Mouse (Mus musculus): ENCODE results near the gene Wdr82. TPM values are rescaled to one million over a fixed set of nuclear protein-coding genes. Genes with fewer than 3 reads are reported as not detected.
A peak's percentile ranks its signal among the peaks of the same experiment; 100 is the strongest.

Wdr82 gene
- total RNA-seq (2015; ENCODE audit: low replicate concordance) (18.0 and 26.0 TPM in 2 replicates), total RNA-seq (2017; ENCODE audit: low replicate concordance) (25.9 and 31.7 TPM in 2 replicates)

- ATAC-seq (replicated peaks; ENCODE audit: low FRiP score, poor library complexity, severe bottlenecking), result peak; percentile 88
These were observed at the start of gene Wdr82 for GRCm38 (mm10) chr9:106170556-106171345. Gene Wdr82, plus strand, starts transcription at chr9:106170928.

GRCm38 (mm10) chr9:106123599-106123998, 47.1 kb upstream of the Wdr82 start:
- no peak for ATAC-seq (replicated peaks; ENCODE audit: low FRiP score, poor library complexity, severe bottlenecking)

GRCm38 (mm10) chr9:106126786-106127251, 43.9 kb upstream of the Wdr82 start:
- no peak for ATAC-seq (replicated peaks; ENCODE audit: low FRiP score, poor library complexity, severe bottlenecking)

GRCm38 (mm10) chr9:106129072-106129471, 41.7 kb upstream of the Wdr82 start:
- ATAC-seq (replicated peaks; ENCODE audit: low FRiP score, poor library complexity, severe bottlenecking), result no peak

DNA sequence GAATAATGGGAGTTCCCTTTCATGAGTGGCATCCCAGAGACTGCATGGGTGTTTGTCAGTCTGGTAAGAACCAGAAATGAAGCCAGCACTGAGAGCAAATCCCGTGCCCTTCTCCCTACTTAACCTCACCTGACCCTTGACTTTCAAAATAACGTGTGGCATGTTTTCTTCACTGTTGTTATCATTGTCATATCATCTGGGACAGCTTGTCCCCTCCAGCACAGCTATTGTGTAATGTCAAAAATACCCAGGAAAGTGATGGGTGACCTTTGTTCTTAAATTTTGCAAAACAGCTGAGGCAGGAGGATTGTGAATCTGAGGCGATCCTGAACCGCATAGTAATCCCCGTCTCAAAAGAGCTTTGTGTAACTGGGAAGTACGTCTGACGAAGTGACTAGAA, 40.5 kb upstream of the Wdr82 start:
- ATAC-seq (replicated peaks; ENCODE audit: low FRiP score, poor library complexity, severe bottlenecking), result no peak

DNA sequence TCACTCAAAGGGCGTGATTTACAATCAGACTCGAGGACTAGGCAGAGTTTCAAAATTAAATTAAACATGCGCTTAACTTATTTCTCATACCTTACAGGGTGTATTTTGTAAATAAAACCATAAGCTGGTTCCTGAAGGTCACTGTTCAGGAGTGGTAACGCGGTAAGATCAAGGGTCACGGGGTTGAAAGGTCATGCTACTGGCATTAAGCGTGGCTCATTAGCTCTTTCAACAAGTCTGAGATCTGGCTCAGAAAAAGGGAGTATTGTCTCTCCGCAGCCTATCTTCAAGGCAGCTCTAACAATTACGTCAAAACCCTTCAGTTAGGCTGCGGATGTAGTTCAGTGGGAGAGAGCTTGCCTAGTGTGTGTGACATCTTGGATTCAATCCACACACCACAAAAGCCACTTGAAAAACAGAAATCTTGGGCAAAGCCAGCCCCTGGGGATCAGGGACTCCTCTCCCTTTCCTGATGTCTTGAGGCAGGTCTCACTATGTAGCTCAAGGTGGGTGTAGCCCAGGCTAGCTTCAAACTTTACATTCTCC, 33.0 kb upstream of the Wdr82 start:
- ATAC-seq (replicated peaks; ENCODE audit: low FRiP score, poor library complexity, severe bottlenecking), result no peak

- no peak for ATAC-seq (replicated peaks; ENCODE audit: low FRiP score, poor library complexity, severe bottlenecking)
These were observed 31.0 kb upstream of the Wdr82 start for GRCm38 (mm10) chr9:106139763-106140162.

DNA sequence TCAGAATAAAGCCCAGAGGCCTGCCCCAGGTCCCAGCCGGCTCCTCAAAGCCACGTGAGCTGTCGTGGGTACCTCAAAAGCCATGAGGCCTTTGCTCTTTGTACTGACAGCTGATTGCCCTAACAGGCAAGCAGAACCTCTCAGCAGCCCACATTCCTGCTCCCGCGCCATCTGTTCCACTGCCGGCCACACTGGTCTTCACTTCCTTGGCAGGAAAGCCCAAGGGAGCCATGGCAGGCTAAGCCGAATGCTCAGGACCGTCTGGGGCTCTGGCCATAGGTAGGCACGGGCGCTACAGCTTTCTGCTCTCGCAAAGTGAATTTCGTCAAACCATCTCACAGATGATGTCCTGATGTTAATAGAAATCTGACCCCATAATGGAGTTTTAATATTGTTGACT, 28.8 kb upstream of the Wdr82 start:
- ATAC-seq (replicated peaks; ENCODE audit: low FRiP score, poor library complexity, severe bottlenecking), result no peak

DNA sequence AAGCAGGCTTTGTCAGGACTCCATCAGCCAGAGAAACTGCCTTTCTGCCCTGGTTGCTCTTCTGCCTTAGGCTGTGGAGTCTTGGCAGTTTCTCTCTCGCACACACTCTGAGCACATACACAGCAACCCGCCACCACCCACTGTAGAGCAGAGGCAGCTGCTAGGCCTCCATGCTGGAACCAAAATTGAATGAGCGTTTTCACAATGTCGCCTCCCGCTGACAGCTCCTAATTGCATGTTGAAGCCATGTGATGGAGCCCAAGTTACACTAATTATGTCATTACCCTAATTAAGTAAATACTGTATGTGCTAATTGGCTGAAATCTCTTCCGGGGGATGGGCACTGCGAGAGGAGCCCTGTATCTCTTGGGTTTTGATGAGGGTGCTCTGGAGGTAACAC, 26.6 kb upstream of the Wdr82 start:
- no peak for ATAC-seq (replicated peaks; ENCODE audit: low FRiP score, poor library complexity, severe bottlenecking)

DNA sequence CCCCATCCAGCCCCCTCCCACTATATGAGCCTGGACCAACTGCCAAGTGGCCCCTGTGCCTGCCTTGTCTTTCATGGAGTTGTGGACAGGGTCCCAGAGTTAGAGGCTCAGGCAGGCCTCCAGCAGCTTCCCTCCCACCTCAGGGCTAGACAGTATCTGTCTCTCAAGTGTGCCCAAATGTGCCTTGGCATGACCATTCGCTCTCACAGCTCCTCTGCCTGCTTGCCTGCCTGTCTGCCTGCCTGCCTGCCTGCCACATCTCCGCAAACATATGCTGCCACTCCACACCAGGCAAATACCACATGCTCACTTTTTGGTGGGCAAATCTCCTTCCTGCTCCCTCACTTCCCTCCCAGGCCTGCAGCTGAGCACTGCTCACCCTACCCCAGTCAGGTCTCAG, 25.1 kb upstream of the Wdr82 start:
- ATAC-seq (replicated peaks; ENCODE audit: low FRiP score, poor library complexity, severe bottlenecking), result no peak

GRCm38 (mm10) chr9:106147281-106147680, 23.4 kb upstream of the Wdr82 start:
- no peak for ATAC-seq (replicated peaks; ENCODE audit: low FRiP score, poor library complexity, severe bottlenecking)

DNA sequence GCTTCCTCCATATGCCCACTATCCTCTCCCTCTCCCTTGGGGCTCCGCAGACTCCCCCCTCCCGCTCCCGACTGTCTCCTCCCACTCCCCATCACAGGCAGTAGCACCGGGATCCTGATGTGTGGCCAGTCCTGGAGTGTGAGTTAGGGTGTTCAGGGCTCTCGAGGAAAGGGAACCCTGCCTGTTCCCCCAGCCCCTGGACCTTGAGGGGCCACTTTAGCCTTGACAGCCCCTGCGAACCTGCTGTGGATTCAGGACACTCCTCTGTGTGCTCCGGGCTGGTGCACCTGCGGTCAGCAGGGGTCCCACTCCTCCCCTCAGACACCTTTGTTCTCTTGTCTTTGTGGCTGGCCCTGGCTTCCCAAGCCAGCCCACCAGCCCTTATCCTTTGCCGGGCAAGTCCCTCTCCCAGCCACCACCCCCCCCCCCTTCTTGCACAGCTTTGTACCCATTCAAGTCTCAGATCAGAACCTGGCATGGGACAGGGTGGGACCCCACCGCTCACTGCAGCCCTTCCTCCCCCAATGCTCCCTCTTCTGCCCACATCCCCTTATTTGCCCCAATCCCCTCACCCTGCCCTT, 22.8 kb upstream of the Wdr82 start:
- no peak for ATAC-seq (replicated peaks; ENCODE audit: low FRiP score, poor library complexity, severe bottlenecking)

DNA sequence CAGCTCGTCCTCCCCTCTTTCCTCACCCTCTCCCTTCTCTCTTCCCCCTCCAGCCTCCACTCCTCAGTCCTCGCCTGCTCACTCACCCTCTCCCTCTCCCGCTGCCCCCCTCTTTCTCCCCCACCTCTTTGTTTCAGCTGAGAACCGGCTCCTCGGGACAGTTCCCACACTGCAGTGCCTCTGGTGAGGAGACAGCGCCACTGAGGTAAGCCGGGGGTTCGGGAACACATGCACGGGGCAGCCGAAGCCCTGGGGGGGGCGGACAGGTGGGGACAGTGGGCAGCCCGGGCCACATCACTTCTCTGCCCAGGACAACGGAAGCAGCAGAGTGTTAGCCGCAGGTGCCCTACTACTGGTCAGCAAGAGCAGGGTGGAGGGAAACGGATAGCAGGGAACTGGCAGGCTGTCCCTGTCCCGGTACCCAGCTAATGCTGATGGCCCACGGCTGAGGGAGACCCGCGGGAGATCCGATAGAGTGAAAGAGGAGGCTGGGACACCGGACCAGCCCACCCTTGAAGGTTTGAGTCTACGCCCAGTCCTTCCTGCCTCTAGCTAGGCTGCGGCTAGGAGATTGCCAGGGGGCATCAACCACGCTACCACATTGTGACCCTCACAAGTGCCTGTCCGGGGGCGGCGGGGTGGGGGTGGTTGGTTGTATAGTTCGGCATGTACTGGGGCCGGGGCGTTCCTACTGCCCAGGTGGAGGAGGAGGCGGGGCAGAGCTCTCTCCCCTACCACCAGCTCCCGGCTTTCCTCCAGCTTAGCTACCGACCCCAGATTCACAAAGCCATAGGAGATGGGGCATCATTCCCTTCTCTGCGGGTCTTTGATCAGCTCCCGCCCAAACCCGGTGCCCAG, 22.0 kb upstream of the Wdr82 start:
- no peak for ATAC-seq (replicated peaks; ENCODE audit: low FRiP score, poor library complexity, severe bottlenecking)

DNA sequence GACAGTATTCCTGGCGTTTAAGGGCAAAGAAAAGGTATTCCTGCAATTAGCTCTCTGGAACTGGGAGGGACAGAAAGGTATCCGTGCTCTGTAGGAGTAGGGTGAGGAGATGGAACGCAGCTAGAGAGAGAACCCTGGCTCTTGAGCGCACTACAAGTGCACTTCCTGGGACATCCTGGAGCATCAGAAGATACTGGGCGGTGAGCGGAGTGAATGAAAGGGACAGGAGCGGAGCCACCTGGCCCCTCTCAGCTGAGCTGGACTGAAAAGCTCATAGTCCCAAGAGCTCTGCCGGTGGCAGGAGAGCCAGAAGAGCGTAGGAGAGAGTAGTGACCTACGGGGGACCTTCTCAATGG, 21.4 kb upstream of the Wdr82 start:
- no peak for ATAC-seq (replicated peaks; ENCODE audit: low FRiP score, poor library complexity, severe bottlenecking)

GRCm38 (mm10) chr9:106154106-106154505, 16.6 kb upstream of the Wdr82 start:
- ATAC-seq (replicated peaks; ENCODE audit: low FRiP score, poor library complexity, severe bottlenecking), result no peak

DNA sequence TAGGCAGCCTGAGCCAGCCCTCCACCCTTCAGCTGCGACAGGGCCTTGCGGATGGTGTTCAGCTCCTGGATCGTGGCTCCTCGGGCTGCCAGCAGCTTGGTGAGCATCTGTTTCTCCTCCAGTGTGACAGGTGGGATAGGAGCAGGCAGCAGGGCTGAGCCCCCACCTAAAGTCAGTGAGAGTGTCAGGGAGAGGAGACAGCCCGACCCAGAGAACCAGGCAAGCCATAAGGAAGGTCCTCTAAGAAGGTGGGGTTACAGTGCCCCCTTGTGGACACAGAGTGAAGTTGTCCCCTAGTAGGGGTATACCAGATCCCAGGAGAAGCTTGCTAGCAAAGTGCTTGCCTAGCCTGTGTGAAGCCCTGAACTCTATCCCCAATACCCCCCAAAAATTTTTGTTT, 14.3 kb upstream of the Wdr82 start:
- ATAC-seq (replicated peaks; ENCODE audit: low FRiP score, poor library complexity, severe bottlenecking), result no peak

GRCm38 (mm10) chr9:106156921-106157622, 13.7 kb upstream of the Wdr82 start:
- no peak for ATAC-seq (replicated peaks; ENCODE audit: low FRiP score, poor library complexity, severe bottlenecking)

- ATAC-seq (replicated peaks; ENCODE audit: low FRiP score, poor library complexity, severe bottlenecking), result no peak
These were observed 13.2 kb upstream of the Wdr82 start for GRCm38 (mm10) chr9:106157623-106157925.

DNA sequence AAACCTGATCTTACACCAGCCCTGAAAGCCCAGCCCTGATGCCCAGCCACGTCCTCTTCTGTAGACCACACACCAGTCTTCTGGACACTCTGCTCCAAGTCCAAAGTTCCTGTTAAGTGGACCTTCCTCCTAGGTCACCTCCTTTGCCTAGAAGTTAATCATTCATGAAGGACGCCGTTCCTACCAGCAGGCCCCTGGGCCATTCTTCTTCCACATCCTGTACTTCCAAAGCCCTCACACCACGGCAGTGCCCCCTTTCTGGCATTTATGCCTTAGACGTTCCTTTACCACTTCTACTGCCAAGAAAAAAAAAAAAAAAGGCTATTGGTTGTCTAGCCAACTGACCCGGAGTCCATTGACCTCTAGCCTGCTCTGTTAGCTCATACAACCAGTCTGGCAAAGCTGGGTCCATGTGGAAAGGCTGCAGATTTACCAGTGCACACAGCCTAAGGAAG, 12.7 kb upstream of the Wdr82 start, which contains the start of gene Glyctk:
Glyctk (minus strand) TSS at position 102 of the 455 bp plus-strand sequence.
- no peak for ATAC-seq (replicated peaks; ENCODE audit: low FRiP score, poor library complexity, severe bottlenecking)

DNA sequence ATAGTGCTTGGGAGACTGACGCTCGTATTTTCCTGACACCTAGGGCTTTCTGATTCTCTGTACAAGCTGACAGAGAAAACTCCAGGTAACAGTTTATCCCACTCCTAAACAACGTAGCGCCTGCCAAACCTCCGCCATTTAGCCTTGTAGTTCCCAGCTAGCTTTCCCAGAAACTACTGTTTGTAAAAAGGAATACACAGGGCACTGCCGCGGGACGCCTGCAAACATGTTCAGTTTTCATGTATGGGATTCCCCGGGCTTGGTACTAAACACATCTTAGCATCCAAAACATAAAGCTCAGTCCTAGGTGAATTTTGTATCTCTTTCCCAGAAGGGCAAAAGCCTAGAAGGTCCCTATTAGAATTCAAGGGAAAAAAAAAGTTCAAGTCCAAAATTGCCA, 11.5 kb upstream of the Wdr82 start:
- ATAC-seq (replicated peaks; ENCODE audit: low FRiP score, poor library complexity, severe bottlenecking), result no peak

Measured in erythroid progenitor cell, adult 5-6 weeks (primary cell).